Mouse (Mus musculus) hindbrain, embryonic 14.5 days (tissue): ENCODE results near the gene Ak4. TPM values are rescaled to one million over a fixed set of nuclear protein-coding genes. Genes with fewer than 3 reads are reported as not detected.

ENCODE experiments used
- ATAC-seq: fragments of 200-750 bp; cut with Nextera tagmentation; 2 replicates; pipeline ENCODE4 v1.8.0; 2017; ENCODE audit warnings: moderate number of reproducible peaks, mild to moderate bottlenecking, moderate TSS enrichment, moderate library complexity; ENCODE audit not compliant: low FRiP score
- DNase-seq: peaks from one replicate; pipeline ENCODE4 v3.0.0-alpha.2; 2015; ENCODE audit warnings: low spot score
- H3K27ac ChIP-seq: fragments of 300-500 bp; sonication (generic); 2 replicates; pipeline ENCODE4 v1.5.1; 2014; ENCODE audit warnings: mild to moderate bottlenecking, moderate library complexity
- H3K27me3 ChIP-seq: fragments of 300-500 bp; sonication (generic); 2 replicates; pipeline ENCODE4 v1.6.1; 2014; ENCODE audit warnings: mild to moderate bottlenecking, low read length, mixed read lengths; ENCODE audit not compliant: control insufficient read depth, insufficient read depth
- H3K36me3 ChIP-seq: fragments of 300-500 bp; sonication (generic); replicated peaks from 2 replicates; pipeline ENCODE4 v1.6.1; 2014; ENCODE audit not compliant: control insufficient read depth, insufficient read depth
- H3K4me1 ChIP-seq: fragments of 300-500 bp; sonication (generic); replicated peaks from 2 replicates; pipeline ENCODE4 v1.6.1; 2014; ENCODE audit warnings: antibody characterized with exemption, low read length, mixed read lengths; ENCODE audit not compliant: control insufficient read depth, insufficient read depth
- H3K4me2 ChIP-seq: fragments of 300-500 bp; sonication (generic); replicated peaks from 2 replicates; pipeline ENCODE4 v1.6.1; 2014; ENCODE audit warnings: mild to moderate bottlenecking, moderate library complexity
- H3K4me3 ChIP-seq: fragments of 300-500 bp; sonication (generic); replicated peaks from 2 replicates; pipeline ENCODE4 v1.5.1; 2014; ENCODE audit warnings: mild to moderate bottlenecking, low read length
- H3K9ac ChIP-seq: fragments of 300-500 bp; sonication (generic); 2 replicates; pipeline ENCODE4 v1.6.1; 2014
- H3K9me3 ChIP-seq: fragments of 300-500 bp; sonication (generic); 2 replicates; pipeline ENCODE4 v1.6.1; 2016; ENCODE audit warnings: low read length; ENCODE audit not compliant: control insufficient read depth
- WGBS: fragments of 180-500 bp; shearing (Covaris S2); extraction: QIAGEN DNeasy Blood & Tissue Kit; methylation state at CpG from one replicate; pipeline ENCODE4 v1.1.7; 2014; 5-methylcytosine and 5-hydroxymethylcytosine counted together
- polyA plus RNA-seq: library from polyadenylated mRNA; unstranded; fragments of >200 nt; fragmentation: Nextera tagmentation; extraction: Ambion mirVana; gene quantifications from 2 replicates; pipeline ENCODE4 v1.2.1, GENCODE M21; 2014

Gene Ak4
- polyA plus RNA-seq, 1 experiment from 2014 or later: 3.2 TPM

DNA sequence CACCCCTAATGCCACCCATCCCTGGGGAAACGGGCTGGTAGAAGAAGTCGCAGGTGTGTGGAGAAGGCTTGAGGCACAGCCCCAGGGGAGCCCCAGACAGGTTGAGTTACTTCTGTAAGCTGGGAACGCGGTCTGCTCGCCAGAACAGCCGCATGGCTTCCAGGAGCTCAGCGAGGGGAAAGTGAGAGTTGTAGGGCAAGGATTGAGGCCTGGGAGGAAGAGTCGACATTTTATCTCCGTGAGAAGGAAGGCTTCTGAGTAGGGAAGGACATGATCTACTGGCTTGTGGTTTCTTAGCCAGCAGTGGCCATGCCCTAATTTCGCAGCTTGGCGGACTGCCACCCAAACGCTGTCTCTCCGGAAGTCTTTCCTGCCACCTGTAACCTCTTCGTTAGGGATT lies 78.3 kb downstream of the Ak4 start:
- ATAC-seq (no peak), DNase-seq (no peak)
- H3K27ac ChIP-seq: no peak overlapping the region
- peaks cover 31% of the 10 kb centered on the region for H3K27me3 ChIP-seq
- no peaks in the 10 kb centered on the region for H3K36me3 ChIP-seq
- WGBS: 8% methylated on average over 14 of the region's 14 CpGs
- peak overlapping the region; percentile 76; the same call in 1 of the 2 replicates for H3K9ac ChIP-seq
- no peaks in the 10 kb centered on the region; the same call in 1 of the 2 replicates for H3K4me1 ChIP-seq
- H3K4me2 ChIP-seq: peak overlapping the region; percentile 97
- peak overlapping the region; percentile 72 for H3K4me3 ChIP-seq
- H3K9me3 ChIP-seq: no peaks in the 10 kb centered on the region

- 44% methylated on average over 7 of the region's 7 CpGs for WGBS
Observed at GRCm38 (mm10) chr4:101504470-101505007, 85.5 kb downstream of the Ak4 start.

DNA sequence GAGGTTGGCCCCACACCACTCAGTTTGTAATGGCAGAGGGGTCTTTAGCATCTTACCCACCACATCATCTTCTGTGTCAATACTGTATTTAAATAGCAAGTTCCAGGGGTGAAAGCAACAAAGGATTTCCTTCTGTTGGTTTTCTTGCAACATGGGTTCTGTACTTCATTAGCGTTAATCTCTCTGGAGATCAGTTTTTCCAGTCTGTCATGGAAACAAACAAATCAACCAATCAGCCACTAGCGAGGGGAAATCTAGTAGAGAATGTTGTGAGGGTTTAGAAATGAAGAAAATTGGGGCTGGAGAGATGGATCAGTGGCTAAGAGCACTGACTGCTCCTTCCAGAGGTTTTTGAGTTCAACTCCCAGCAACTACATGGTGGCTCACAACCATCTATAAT lies 86.9 kb downstream of the Ak4 start:
- no peaks in the 10 kb centered on the region for H3K36me3 ChIP-seq

More at GRCm38 (mm10) chr4:101504470-101505007, 85.5 kb downstream of the Ak4 start:
- ATAC-seq (no peak), DNase-seq (no peak)
- no peak overlapping the region for H3K4me2 ChIP-seq
- H3K27ac ChIP-seq: no peak overlapping the region
- H3K4me1 ChIP-seq: peaks cover 10% of the 10 kb centered on the region
- no peak overlapping the region for H3K4me3 ChIP-seq
- no peaks in the 10 kb centered on the region; the same call in 1 of the 2 replicates for H3K27me3 ChIP-seq
- no peaks in the 10 kb centered on the region for H3K9me3 ChIP-seq
- H3K9ac ChIP-seq: no peak overlapping the region
- no peaks in the 10 kb centered on the region for H3K36me3 ChIP-seq

DNA sequence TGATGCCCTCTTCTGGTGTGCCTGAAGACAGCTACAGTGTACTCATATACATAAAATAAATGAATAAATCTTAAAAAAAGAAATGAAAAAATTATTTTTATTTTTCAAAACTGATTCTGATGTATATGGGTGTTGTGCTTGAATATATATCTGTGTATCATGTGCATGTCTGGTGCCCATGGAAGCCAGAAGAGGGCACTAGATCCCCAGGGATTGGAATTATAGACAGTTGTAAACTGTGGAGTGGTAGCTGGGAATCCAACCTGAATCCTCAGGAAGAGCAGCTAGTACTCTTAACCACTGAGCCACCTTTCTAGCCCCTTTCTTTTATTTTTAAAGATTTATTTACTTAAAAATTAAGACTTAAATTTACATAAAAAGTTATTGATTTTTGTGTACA lies 87.3 kb downstream of the Ak4 start:
- Histone ChIP-seq H3K4me2 (no peak overlapping the region), H3K9ac (no peak overlapping the region), H3K4me3 (no peak overlapping the region), H3K27me3 (no peaks in the 10 kb centered on the region), H3K36me3 (no peaks in the 10 kb centered on the region), H3K27ac (no peak overlapping the region), H3K4me1 (peaks cover 20% of the 10 kb centered on the region), H3K9me3 (no peaks in the 10 kb centered on the region)
- ATAC-seq (no peak), DNase-seq (no peak)

More for the DNA sequence above, 86.9 kb downstream of the Ak4 start:
- H3K4me1 ChIP-seq: peaks cover 20% of the 10 kb centered on the region
- H3K4me3 ChIP-seq: no peak overlapping the region
- H3K9ac ChIP-seq: no peak overlapping the region
- H3K27me3 ChIP-seq: no peaks in the 10 kb centered on the region
- no peak overlapping the region for H3K4me2 ChIP-seq
- 69% methylated on average over 2 of the region's 2 CpGs for WGBS
- no peak for DNase-seq
- no peak overlapping the region for H3K27ac ChIP-seq
- ATAC-seq: no peak
- no peaks in the 10 kb centered on the region for H3K9me3 ChIP-seq

GRCm38 (mm10) chr4:101507571-101508422 lies 88.7 kb downstream of the Ak4 start:
- DNase-seq (peak; percentile 83), ATAC-seq (peak; percentile 56)
- 7% methylated on average over 24 of the region's 24 CpGs for WGBS
- no peaks in the 10 kb centered on the region for H3K36me3 ChIP-seq
- no peaks in the 10 kb centered on the region for H3K9me3 ChIP-seq
- no peaks in the 10 kb centered on the region for H3K27me3 ChIP-seq
- peaks cover 20% of the 10 kb centered on the region for H3K4me1 ChIP-seq
- peak overlapping the region; percentile 49 for H3K4me3 ChIP-seq
- H3K4me2 ChIP-seq: peak overlapping the region; percentile 85
- H3K27ac ChIP-seq: peak overlapping the region; percentile 70
- peak overlapping the region; percentile 74 for H3K9ac ChIP-seq

GRCm38 (mm10) chr4:101508431-101508830 lies 89.4 kb downstream of the Ak4 start:
- peaks cover 20% of the 10 kb centered on the region for H3K4me1 ChIP-seq
- peak overlapping the region; percentile 85 for H3K4me2 ChIP-seq
- peak overlapping the region; percentile 34 for H3K27ac ChIP-seq
- ATAC-seq (peak; percentile 14; the same call in 1 of the 2 replicates), DNase-seq (no peak)
- H3K9ac ChIP-seq: peak overlapping the region; percentile 74
- H3K4me3 ChIP-seq: peak overlapping the region; percentile 49
- no peaks in the 10 kb centered on the region for H3K9me3 ChIP-seq
- 2% methylated on average over 10 of the region's 10 CpGs for WGBS
- no peaks in the 10 kb centered on the region for H3K36me3 ChIP-seq
- H3K27me3 ChIP-seq: no peaks in the 10 kb centered on the region

- Histone ChIP-seq H3K4me2 (peak overlapping the region; percentile 85), H3K4me1 (peaks cover 20% of the 10 kb centered on the region), H3K9ac (peak overlapping the region; percentile 74), H3K36me3 (no peaks in the 10 kb centered on the region), H3K4me3 (peak overlapping the region; percentile 49), H3K9me3 (no peaks in the 10 kb centered on the region), H3K27ac (peak overlapping the region; percentile 34), H3K27me3 (no peaks in the 10 kb centered on the region)
- WGBS: 3% methylated on average over 30 of the region's 30 CpGs
- DNase-seq: peak; percentile 30
- ATAC-seq: peak; percentile 63
Observed at GRCm38 (mm10) chr4:101508851-101509577, 89.9 kb downstream of the Ak4 start.

GRCm38 (mm10) chr4:101510111-101510903 lies 91.2 kb downstream of the Ak4 start:
- Histone ChIP-seq H3K27me3 (no peaks in the 10 kb centered on the region), H3K4me2 (peak overlapping the region; percentile 85), H3K27ac (no peak overlapping the region), H3K9ac (0 out of 2 replicates have a peak overlapping the region, but pooled peaks have one; percentile 74), H3K4me1 (peaks cover 20% of the 10 kb centered on the region), H3K9me3 (no peaks in the 10 kb centered on the region), H3K4me3 (peak overlapping the region; percentile 49; the same call in 1 of the 2 replicates), H3K36me3 (no peaks in the 10 kb centered on the region)
- no peak for ATAC-seq
- no peak for DNase-seq
- WGBS: 83% methylated on average over 8 of the region's 8 CpGs
